Mouse (Mus musculus) liver, embryonic 14.5 days (tissue): ENCODE measurements around the gene Bmp8a. TPM values are rescaled to one million over a fixed set of nuclear protein-coding genes. Genes with fewer than 3 reads are reported as not detected.
"Not testable (repeated sequence)": the region's sequence is repeated elsewhere in the genome, so short reads cannot be mapped to it uniquely, and the experiment has no call there.

Experiments
- ATAC-seq: fragments of 200-750 bp; cut with Nextera tagmentation; 2 replicates; pipeline ENCODE4 v1.8.0; 2017; ENCODE audit warnings: moderate number of reproducible peaks, mild to moderate bottlenecking, moderate library complexity; ENCODE audit not compliant: insufficient read depth
- DNase-seq, 3 experiments: peaks; one replicate each; pipeline ENCODE4 v3.0.0-alpha.2; 2012 to 2013; ENCODE audit warnings: low read depth in 3 of 3, low spot score in 3 of 3
- H3K27ac ChIP-seq: fragments of 300-500 bp; sonication (generic); 2 replicates; pipeline ENCODE4 v1.5.1; 2014; ENCODE audit warnings: moderate library complexity, mild to moderate bottlenecking, control low read depth, inconsistent platforms
- H3K27me3 ChIP-seq: fragments of 300-500 bp; sonication (generic); 2 replicates; pipeline ENCODE4 v1.6.1; 2014; ENCODE audit warnings: mild to moderate bottlenecking, low read length, moderate library complexity; ENCODE audit not compliant: control insufficient read depth, insufficient read depth
- H3K36me3 ChIP-seq: fragments of 300-500 bp; sonication (generic); replicated peaks from 2 replicates; pipeline ENCODE4 v1.6.1; 2014; ENCODE audit warnings: low read depth; ENCODE audit not compliant: control insufficient read depth, insufficient read depth
- H3K4me1 ChIP-seq, 2 experiments: fragments of 200-500 bp in 1 of 2; fragments of 300-500 bp in 1 of 2; sonication (generic) in 1 of 2; replicated peaks; 2 replicates each; pipeline ENCODE4 v1.6.1; 2012 to 2014; ENCODE audit warnings: antibody characterized with exemption in 1 of 2, inconsistent platforms in 1 of 2, low read length in 1 of 2; ENCODE audit not compliant: control insufficient read depth in 2 of 2, insufficient read depth in 2 of 2
- H3K4me2 ChIP-seq: fragments of 300-500 bp; sonication (generic); 2 replicates; pipeline ENCODE4 v1.6.1; 2014; ENCODE audit warnings: low read depth, mild to moderate bottlenecking, control low read depth, moderate library complexity
- H3K4me3 ChIP-seq, 2 experiments: fragments of 200-500 bp in 1 of 2; fragments of 300-500 bp in 1 of 2; sonication (generic) in 1 of 2; 2 replicates each; pipeline ENCODE4 v1.5.1; 2012 to 2014; ENCODE audit warnings: low read depth in 2 of 2, low read length in 2 of 2, mild to moderate bottlenecking in 2 of 2, control low read depth in 1 of 2, inconsistent platforms in 1 of 2, moderate library complexity in 1 of 2; ENCODE audit not compliant: insufficient read depth in 1 of 2
- H3K9ac ChIP-seq: fragments of 300-500 bp; sonication (generic); replicated peaks from 2 replicates; pipeline ENCODE4 v1.6.1; 2014; ENCODE audit warnings: mild to moderate bottlenecking, control low read depth, moderate library complexity
- H3K9me3 ChIP-seq: fragments of 300-500 bp; sonication (generic); 2 replicates; pipeline ENCODE4 v1.6.1; 2016; ENCODE audit warnings: low read length, mixed read lengths; ENCODE audit not compliant: control insufficient read depth
- CTCF ChIP-seq: IDR thresholded peaks from 2 replicates; pipeline ENCODE4 v1.5.1; 2016; ENCODE audit warnings: antibody characterized with exemption, low read depth, control low read depth
- EP300 ChIP-seq: IDR thresholded peaks from 2 replicates; pipeline ENCODE4 v1.6.1; 2016; ENCODE audit warnings: antibody characterized with exemption, low read depth
- WGBS: fragments of 180-500 bp; shearing (Covaris S2); extraction: QIAGEN DNeasy Blood & Tissue Kit; methylation state at CpG from one replicate; pipeline ENCODE4 v1.1.7; 2014; ENCODE audit not compliant: insufficient replicate concordance; 5-methylcytosine and 5-hydroxymethylcytosine counted together
- polyA plus RNA-seq, 2 experiments: library from polyadenylated mRNA; depleted of rRNA in 1 of 2; stranded (reverse) in 1 of 2; unstranded in 1 of 2; fragments of >200 nt; fragmentation: Nextera tagmentation in 1 of 2; extraction: Ambion mirVana in 1 of 2; gene quantifications; 2 replicates each; pipeline versions ENCODE4 v1.2.1 to v1.2.3; 2012 to 2014

Bmp8a gene
- polyA plus RNA-seq, 2 experiments: 0.08 TPM; not detected in 1

DNA sequence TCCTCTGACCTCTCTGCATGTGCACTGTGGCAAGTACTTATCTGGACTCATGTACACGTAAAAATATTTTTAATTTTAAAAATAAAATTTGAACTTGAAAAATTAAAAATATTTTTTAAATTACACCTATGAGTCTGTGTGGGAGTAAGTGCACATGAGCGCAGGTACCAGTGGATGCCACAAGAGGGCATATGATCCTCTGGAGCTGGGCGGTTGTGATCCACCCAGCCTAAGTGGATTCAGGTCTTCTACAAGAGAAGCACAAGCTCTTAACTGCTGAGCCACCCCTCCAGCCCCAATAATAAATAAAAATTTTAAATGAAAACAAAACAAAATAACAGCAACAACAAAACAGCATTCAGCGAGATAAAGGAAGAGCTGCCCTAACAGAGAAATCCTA, 9.9 kb downstream of the Bmp8a start:
- no peak overlapping the region for H3K4me3 ChIP-seq
- WGBS: 81% methylated on average over 4 of the region's 4 CpGs
- no peak for TF ChIP-seq CTCF
- TF ChIP-seq EP300: no peak
- H3K27me3 ChIP-seq: no peaks in the 10 kb centered on the region
- no peak for DNase-seq
- H3K27ac ChIP-seq: no peak overlapping the region
- H3K4me2 ChIP-seq: no peak overlapping the region
- H3K36me3 ChIP-seq: no peaks in the 10 kb centered on the region
- no peaks in the 10 kb centered on the region for H3K4me1 ChIP-seq
- H3K9ac ChIP-seq: no peak overlapping the region
- H3K9me3 ChIP-seq: no peaks in the 10 kb centered on the region
- no peak for ATAC-seq

DNA sequence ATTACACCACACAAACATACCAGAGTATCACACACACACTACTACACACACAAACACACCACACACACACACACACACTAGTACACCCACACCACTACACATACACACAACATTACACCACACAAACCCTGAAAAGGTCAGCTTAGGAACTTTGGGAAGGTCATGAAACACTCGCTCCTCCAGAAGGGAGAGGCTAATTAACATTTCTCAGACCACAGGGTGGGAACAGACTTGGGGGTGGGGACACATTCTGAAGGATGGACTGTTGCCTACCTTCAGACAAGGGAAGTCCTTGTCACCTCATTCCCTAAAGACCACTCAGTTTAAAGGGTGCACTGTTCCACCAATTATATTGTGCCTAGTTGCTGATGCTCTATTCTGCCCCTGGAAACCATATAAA, 11.1 kb downstream of the Bmp8a start:
- H3K9me3 ChIP-seq, H3K4me1 ChIP-seq, DNase-seq, H3K27ac ChIP-seq, H3K4me2 ChIP-seq, H3K4me3 ChIP-seq, ATAC-seq, H3K9ac ChIP-seq, H3K27me3 ChIP-seq, H3K36me3 ChIP-seq: not testable (repeated sequence)
- 70% methylated on average over 1 of the region's 1 CpGs for WGBS

DNA sequence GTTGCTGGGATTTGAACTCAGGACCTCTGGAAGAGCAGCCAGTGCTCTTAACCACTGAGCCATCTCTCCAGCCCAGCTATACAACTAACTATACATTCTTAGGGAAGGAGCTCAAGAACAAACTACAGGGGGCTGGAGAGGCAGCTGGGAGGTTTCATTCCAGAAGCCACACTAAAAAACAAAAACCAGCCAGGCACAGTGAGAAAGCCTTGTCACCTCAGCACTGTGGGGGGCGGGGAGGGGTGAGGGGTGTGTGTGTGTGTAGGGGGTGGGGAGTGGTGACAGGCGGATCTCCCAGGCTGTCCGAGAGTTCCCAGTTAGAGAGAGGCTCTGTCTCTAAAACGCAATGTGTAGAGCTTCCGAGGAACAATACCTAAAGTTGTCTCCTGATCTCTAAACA, 11.7 kb downstream of the Bmp8a start:
- H3K27me3 ChIP-seq: no peaks in the 10 kb centered on the region
- 64% methylated on average over 5 of the region's 5 CpGs for WGBS
- H3K27ac ChIP-seq: no peak overlapping the region
- H3K4me3 ChIP-seq: no peak overlapping the region
- H3K9me3 ChIP-seq: no peaks in the 10 kb centered on the region
- no peaks in the 10 kb centered on the region for H3K4me1 ChIP-seq
- H3K4me2 ChIP-seq: no peak overlapping the region
- H3K36me3 ChIP-seq: no peaks in the 10 kb centered on the region
- no peak for ATAC-seq
- no peak for TF ChIP-seq EP300
- no peak for TF ChIP-seq CTCF
- no peak overlapping the region for H3K9ac ChIP-seq
- DNase-seq: no peak

DNA sequence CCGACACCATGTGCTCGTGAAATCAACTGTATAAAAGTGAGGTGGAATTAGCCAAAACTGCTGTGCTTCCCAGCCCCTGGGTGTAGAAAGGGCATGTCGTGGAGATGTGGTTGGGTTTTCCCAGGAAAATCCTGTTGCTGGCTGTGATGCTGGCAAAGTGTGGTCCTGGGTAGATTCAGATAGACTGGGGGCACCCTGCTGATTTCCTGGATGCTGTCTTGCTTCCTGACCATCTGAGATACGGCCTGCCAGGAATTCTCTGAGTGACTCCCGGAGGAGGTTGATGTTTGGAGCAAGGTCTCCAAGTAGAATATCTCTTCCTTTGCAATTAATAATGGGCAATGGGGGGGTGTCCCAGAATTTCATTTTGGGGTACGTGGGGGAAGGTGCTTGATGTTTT, 14.1 kb downstream of the Bmp8a start:
- ATAC-seq (no peak), DNase-seq (no peak)
- 58% methylated on average over 6 of the region's 6 CpGs for WGBS
- Histone ChIP-seq H3K4me2 (no peak overlapping the region), H3K27ac (no peak overlapping the region), H3K36me3 (no peaks in the 10 kb centered on the region), H3K9me3 (no peaks in the 10 kb centered on the region), H3K4me3 (no peak overlapping the region), H3K27me3 (no peaks in the 10 kb centered on the region), H3K9ac (no peak overlapping the region), H3K4me1 (no peaks in the 10 kb centered on the region)
- TF ChIP-seq CTCF (no peak), EP300 (no peak)

DNA sequence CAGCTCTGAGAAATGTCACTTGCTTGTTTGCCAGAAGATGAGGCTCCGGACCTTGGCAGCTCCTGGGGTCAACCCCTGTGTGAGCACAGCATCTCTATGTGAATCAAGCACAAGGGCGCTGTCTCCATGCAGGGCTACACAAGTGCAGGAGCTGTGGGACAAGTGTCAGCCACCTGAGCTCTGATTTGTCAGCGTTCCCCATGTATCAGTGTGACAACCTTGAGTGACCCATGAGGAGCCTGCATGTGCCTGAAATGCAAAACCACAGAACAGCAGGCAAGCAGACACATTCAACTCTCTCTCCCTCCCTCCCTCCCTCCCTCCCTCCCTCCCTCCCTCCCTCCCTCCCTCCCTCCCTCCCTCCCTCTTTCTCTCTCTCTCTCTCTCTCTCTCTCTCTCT, 15.4 kb downstream of the Bmp8a start:
- ATAC-seq (no peak), DNase-seq (no peak)
- 40% methylated on average over 3 of the region's 3 CpGs for WGBS
- no peaks in the 10 kb centered on the region for H3K36me3 ChIP-seq
- no peaks in the 10 kb centered on the region for H3K9me3 ChIP-seq
- H3K4me3 ChIP-seq: no peak overlapping the region
- H3K4me1 ChIP-seq: no peaks in the 10 kb centered on the region
- no peak overlapping the region for H3K27ac ChIP-seq
- no peak overlapping the region for H3K9ac ChIP-seq
- TF ChIP-seq CTCF (no peak), EP300 (no peak)
- H3K27me3 ChIP-seq: peaks cover 5% of the 10 kb centered on the region
- no peak overlapping the region for H3K4me2 ChIP-seq

DNA sequence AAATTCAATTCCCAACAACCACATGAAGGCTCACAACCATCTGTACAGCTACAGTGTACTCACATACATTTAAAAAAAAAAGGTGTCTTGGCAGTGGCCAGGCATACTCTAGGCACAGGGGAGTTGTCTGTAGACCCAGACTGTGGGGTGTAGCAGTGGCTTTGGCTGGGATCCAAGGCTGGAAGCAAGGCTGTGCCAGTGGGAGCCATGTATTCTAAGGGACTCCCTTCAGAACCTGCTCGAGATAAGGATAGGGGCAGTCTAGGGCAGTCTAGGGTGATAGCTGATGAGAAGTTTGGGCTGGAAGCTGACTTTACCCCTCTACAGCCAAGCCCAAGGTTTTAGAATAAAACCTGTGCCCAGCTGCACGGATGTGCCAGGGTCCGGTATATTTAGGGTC, 17.0 kb downstream of the Bmp8a start:
- no peaks in the 10 kb centered on the region for H3K4me1 ChIP-seq
- DNase-seq: no peak
- H3K9me3 ChIP-seq: no peaks in the 10 kb centered on the region
- H3K27ac ChIP-seq: no peak overlapping the region
- H3K36me3 ChIP-seq: no peaks in the 10 kb centered on the region
- H3K9ac ChIP-seq: no peak overlapping the region
- H3K4me2 ChIP-seq: no peak overlapping the region
- 69% methylated on average over 3 of the region's 3 CpGs for WGBS
- no peak for ATAC-seq
- no peak overlapping the region for H3K4me3 ChIP-seq
- H3K27me3 ChIP-seq: peaks cover 5% of the 10 kb centered on the region
- TF ChIP-seq CTCF: no peak
